Mouse (Mus musculus): ENCODE results near the gene Dnajc14.
"Not testable (repeated sequence)": the region's sequence is repeated elsewhere in the genome, so short reads cannot be mapped to it uniquely, and the experiment has no call there.

GRCm38 (mm10) chr10:128823087-128823486, 19.2 kb downstream of the Dnajc14 start:
- TF ChIP-seq CTCF (conservative IDR thresholded peaks at IDR 0.05; ENCODE audit: low read length); POU5F1 (IDR thresholded peaks at IDR 0.05; ENCODE audit: borderline replicate concordance, low read length); NANOG (IDR thresholded peaks at IDR 0.05; ENCODE audit: borderline replicate concordance, low read length): not testable (repeated sequence)

Measured in E14TG2a.4 (cell line).